Mouse (Mus musculus): ENCODE data around the gene Elovl6.

Elovl6 gene

DNA sequence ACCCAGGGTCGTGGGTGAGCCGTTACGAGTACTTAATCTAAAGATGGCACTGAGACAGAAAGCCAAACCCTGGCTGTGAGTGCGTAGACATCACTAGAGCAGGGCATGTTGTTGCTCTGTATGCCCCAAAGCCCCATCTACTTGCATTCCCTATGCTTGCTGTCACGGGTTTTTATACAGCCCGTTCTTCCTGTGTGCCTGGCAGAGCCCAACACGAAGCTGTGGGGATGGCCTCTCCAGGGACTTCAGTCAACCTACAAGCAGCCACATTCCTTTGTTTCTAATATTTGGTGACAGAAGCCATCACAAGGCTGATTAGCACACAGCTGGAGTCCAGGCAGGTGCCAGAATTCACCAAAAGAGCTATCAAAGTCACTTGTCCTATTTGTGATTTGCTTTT, 73.3 kb downstream of the Elovl6 start:
- DNase-seq (ENCODE audit: low spot score in 2 of 2): no peak

DNA sequence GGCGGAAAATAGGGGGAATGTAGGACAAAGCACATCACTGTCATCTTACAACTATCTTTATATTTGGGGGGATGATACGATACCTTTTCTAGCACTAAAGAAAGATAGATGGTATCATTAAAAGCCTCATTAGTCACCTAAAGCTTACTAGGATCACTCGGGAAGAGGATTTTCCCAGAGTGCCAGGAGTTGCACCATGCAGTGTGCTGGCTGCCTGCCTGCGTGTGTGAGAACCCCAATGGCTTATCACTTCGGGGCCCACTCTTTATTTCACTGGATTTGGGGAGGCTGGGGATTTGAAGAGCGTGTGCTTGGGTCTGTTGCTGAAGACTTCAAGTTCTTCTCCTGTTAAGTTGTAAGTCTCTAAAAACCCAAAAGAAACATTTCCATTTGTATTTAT, 73.8 kb downstream of the Elovl6 start:
- no peak for DNase-seq (ENCODE audit: low spot score in 2 of 2)

DNA sequence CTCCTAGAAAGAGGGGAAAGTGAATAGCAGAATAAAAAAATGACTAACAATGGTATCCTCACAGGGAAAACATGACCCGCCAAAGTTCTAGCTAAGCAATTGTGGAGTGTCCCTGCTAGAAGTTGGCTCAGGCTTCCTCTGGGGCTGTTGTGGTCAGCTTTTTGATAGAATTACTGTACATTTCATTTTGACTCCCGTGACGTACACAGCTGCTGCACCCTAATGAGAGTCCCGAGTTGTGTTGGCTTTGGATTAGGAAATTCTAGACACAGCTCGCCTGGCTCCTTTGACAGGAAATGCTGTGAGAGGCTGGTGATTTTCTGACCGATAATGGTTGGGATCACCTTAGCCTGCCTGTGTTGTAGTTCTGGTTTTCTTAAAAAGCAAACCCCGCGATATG, 79.5 kb downstream of the Elovl6 start:
- no peak for DNase-seq (ENCODE audit: low spot score in 2 of 2)

DNA sequence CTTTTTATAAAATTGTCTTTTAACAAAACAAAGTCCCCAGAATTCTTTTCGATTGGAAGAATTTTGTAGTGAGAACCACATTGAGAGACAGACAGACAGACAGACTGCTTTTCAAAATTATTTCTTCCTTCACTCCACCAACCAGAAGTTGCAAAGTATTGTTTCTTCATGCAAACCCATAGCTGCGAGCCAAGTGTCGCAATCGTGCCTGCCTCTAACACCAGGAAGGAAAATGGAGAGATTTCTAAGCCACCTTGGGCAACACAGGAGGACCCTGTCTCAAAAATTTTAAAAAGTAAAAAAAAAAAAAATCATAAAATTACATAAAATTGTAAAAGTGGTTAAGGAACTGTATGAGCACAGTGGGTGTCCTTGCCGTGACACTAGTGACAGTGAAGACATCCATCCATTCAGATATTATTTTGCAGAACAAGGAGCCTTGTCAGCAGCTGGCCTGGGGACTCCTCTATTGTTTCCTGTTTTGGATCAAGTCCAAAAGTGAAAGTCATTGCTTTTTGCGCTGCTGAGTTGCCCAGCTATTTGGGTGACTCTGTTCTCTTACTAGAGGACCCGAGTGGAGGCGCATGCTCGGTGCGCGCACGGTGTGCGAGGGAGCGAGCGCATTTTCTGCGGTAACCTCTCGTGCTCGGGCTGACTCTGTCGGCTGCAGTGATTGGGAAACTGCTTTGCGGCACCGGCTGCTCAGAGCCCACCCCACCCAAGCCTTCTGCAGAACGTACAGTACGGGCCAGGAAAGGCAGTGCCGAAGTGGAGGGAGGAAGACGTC, 80.3 kb downstream of the Elovl6 start:
- no peak for DNase-seq (ENCODE audit: low spot score in 2 of 2)

DNA sequence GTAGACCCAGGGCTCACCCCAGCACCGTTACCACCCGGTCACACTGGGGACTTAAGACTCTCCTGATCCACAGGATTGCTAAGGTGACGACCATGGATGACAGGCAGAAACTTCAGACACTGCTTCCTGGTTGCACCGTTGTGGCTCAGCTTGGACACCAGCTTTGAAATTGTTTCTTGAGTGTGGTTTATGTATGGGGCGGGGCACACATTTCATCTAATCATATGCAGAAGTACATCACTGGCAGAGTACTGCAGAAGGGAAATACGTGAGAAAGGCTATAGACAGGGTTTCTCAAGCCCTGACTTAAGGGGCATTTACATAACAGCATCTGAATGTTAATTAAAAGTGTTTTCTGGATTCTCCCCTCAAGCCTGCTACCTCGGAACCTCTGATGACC, 81.6 kb downstream of the Elovl6 start:
- no peak for DNase-seq (ENCODE audit: low spot score in 2 of 2)

DNA sequence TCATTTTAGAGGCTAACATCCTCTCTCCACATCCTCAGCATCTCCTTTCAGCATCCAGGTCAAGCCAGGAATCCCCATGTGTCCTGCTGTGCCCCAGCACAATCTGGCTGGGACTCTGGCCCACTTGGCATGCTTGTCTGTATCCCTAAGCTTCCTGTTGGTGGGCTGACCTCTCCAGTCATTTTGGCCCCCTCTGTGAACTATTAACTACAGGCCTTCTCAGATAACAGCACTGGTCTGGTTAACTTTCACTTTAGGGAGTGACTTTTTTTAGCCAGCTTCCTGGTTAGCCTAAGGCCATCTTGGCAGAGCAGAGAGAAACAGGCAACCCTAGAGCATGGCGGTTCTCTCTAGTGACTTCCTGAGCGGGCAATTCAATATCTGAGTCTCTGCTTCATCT, 82.1 kb downstream of the Elovl6 start:
- no peak for DNase-seq (ENCODE audit: low spot score in 2 of 2)

DNA sequence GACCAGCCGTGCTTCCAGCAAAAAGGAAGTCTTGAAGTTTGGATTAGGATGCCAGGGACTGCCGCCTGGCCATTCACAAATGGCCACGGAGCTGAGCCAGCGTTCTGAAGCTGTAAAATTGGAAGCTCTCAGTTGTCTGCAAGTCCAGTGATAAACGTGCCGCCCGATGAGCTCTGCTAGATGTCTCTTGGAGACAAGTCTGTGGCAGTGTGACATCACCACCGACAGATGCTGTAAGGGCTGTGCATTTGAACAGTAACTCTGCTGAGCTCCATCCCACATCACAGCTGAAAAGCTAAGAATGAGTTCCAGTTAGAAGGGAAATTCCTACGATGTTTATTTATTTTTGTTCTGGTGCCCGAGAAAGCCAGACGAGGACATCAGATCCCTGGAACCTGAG, 85.3 kb downstream of the Elovl6 start:
- DNase-seq (ENCODE audit: low spot score in 2 of 2): no peak

DNA sequence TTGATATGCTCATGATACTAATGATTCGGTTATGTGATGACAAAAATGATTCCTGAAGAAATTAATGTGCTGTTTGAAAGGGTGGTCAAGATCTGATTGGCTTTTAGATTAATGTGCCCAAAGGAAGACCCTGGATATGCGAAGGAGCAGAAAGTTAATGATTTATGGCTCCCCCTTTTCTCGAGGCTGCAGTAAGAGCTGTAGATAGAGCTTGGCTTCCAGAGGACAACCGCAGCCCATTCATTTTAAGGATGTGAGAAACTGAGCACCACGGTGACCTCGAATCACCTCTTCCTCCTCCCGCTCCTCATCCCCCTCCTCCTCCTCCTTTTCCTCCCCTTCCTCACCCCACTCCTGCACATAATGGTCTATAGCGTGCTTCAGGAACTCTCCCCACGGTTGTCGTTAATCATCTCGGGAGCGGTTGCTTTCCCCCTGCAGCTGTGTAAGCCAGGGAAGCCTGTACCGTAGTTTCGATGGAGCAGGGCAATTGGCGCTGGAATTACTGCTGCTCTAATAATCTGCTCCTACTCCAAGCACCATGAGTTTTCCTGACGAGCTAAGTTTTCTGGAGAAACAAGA, 87.1 kb downstream of the Elovl6 start:
- DNase-seq (ENCODE audit: low spot score in 2 of 2): no peak

DNA sequence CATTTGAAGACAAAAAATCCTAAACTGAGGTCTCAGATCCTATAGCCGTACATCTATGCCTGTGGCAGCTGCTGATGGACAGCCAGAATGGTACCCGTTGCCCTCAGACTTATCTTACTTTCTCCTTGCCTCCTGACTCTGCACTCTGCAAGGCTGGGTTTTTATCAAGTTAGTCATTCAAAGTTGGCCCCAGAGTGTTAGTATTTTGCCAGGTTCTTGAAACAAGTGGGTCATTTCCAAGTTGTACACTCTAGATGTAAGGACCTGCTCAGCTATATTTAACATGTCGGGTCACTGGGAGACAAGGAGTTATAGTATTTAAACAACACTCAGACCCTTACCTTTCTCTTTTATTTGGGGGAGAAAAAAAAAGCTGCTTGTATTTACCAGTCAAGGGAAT, 88.6 kb downstream of the Elovl6 start:
- no peak for DNase-seq (ENCODE audit: low spot score in 2 of 2)

DNA sequence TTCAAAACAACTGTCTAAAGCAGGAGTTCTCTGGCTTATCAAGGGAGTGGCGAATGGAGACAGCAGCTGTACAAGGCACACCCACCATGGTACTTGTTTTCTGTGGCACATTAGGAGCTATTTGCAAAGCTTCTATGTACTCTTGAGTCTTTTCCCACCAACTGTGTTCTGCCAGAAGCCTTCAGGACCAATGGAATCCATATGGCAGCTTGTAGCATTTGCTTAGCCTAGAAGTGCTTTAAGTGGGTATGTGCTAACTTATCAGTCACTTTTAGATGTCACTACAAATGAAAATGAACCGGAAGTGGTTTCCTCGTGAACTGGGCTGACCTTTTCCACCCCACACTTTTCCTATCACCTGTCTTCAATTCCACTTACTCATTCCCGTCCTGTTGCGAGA, 89.1 kb downstream of the Elovl6 start:
- no peak for DNase-seq (ENCODE audit: low spot score in 2 of 2)

DNA sequence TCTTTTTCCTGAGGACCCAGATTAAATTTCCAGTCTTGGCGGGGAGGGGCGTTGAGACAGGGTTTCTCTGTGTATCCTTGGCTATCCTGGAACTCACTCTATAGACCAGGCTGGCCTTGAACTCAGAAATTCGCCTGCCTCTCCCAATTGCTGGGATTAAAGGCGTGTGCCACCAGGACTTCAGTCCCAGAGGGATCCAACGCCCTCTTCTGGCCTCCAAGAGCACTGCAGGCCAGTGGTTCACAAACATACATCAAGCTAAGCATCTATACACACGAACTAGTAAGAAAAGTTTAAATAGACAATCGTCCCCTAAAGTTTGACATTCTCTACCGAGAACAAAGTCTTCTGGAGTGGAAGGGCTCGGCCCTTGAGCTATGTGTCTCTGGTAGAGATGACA, 90.0 kb downstream of the Elovl6 start:
- DNase-seq (ENCODE audit: low spot score in 2 of 2): no peak

DNA sequence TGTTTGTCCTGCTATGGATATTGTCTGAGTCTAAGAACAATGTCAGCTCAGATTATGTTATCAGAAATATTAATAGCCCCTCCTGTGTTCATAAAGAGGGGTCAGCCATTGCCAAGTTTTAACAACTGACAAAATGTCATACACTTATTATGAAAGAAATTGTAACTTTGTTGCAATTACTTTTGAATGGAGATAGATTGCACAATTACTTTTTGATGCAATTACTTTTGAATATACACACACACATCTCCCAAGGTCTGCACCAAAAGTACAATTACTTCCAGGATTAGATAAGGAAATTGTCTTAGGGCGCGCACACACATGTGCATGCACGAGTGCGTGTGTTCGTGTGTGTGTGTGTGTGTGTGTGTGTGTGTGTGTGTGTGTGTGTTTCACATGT, 90.5 kb downstream of the Elovl6 start:
- no peak for DNase-seq (ENCODE audit: low spot score in 2 of 2)

DNA sequence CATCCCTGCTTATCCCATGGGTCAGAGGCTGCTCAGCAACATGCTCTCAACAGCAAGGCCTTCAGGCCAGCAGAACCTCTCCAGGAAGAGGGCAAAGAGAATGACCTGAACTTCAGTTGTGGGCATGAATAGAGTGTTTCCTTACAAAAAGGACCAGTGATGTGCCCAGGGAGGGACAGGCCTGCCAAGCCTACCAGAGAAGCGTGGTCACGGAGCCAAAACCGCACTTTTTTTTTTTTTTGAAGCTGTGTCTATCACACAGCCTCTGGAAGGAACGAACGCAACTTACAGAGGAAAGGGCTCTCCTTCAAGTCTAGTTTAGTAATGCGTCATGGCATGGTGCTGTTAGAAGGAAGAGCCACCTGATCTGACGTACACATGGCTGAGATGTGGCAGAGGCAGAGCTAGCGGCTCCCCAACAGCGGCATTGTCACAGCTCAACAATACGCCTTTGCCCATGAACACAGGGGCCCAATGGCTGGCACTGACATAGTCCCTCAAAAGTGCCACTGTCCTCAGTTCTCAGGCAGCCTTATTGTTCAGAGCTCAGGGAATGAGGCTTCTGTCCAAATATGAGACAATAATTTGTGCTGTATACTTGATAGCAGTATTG, 92.1 kb downstream of the Elovl6 start:
- no peak for DNase-seq (ENCODE audit: low spot score in 2 of 2)

DNA sequence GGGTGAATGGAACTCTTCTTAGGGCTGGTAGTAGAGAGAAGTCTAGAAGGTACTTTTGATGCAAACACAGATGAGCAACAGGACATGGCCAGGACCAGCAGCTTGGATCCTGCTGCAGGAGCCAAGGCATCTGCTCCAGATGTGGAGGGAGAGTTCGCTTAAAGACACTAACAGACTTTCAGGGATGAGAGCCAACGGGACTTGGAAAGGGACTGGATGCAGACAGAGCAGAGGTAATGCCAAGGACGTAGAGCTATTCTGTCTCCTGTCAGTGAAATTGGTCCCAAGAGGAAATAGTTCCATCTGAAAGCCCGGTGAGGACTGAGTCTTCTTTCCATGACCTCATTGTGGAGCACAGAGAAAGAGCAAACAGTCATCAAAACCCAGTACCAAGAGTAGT, 95.1 kb downstream of the Elovl6 start:
- no peak for DNase-seq (ENCODE audit: low spot score in 2 of 2)

DNA sequence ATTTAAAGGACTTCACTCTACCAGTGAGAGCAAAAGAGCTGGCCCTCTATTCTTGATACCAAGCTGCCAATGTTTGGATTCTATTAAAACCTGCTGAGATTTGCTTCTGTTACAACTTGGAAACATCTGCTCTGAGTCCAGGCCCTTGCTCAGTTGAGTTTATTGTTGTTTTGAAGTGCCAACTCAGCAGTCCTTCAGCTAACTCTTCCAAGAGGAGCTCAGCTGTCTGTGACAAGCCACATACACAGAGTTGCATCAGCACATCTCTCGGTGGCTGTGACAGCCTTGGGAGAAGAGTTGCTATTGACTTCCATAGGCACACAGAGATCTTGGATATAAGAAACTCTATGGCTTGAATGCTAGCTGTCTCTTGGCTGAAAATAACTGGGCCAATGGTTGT, 98.9 kb downstream of the Elovl6 start:
- no peak for DNase-seq (ENCODE audit: low spot score in 2 of 2)

DNA sequence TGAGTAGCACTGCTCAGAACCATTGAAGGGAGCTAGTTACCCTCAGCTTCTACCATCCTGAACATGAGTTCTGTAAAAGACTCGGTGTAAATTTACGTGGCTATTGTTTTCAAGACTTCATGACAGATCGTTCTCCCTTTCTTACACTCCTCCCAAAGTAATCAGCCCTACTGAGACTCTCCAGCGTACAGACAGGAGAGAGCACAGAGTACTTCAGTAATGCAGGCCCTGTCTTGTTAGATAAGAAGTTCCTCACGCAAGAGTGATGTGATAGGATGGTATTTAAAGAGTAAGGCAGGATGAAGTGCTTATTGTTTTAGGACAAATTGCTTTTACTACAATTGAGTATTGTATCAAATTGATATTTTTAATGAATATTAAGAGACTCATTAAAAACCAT, 99.7 kb downstream of the Elovl6 start:
- DNase-seq (ENCODE audit: low spot score in 2 of 2): no peak

DNA sequence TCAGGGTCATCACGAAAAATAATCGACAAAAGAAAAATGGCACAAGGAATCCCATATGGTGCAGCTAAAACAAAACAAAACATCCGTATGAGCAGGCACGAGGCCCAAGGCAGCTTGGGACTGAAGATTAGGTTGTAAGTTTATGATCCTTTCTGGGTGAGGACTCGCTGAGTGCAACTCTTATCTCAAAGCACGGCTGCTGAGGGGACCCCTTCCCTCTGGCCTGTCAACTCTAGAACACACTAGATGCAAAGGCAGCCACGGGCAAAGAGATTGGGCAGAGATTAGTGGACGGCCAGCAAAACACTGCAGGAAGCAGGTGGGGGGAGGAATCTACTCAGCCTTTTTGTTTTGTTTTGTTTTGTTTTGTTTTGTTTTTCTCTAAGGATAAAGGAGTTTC, 101.4 kb downstream of the Elovl6 start:
- no peak for DNase-seq (ENCODE audit: low spot score in 2 of 2)

DNA sequence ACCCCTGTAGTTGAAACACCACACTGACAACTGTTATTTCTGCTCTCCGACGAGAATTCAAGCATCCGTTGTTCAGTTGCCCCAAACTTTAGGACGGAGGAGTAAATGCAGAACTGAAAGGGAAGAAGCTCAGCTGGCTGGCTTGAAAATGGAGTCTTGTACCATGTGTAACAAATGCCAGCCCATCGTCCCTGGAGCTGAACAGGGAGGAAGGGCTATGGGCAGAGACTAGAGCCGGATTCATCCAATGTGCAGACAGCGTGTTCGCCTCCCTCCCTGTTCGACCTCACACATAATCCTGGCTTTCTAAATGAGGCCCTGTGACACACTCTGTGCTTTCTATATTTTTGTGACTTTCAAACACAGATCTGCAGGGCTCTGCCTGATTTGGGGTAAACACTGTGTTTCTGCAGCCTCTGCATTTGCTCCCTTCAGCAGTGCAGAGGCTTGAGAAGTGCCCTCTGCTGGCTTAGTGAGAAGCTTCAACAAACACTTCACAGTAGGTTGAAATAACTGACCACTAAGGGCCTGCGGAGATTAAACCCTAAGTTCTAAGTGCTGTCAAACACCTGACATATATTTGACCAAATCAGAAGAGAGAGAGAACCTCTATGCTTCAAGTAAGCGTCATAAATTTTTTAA, 102.2 kb downstream of the Elovl6 start:
- peak in 1 of 2 experiments; percentile 6 for DNase-seq (ENCODE audit: low spot score in 2 of 2)

DNA sequence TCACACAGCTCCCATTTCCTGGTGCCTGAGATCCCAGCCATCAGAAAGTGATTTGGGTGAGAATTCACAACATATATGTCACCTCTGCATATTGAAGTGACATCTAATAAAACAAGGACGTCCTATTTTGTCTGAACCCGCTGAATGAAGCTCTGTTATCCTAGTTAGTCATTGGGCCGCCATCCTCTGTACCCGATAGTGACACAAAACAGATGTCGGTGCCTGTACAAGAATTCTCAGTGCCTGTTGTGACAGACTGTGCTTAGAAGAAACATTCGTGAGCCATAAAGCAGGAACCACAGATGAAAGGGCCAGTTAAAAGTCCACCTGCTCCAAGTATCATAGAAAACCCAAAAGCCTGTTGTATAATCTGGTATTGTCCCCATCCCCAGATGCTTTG, 105.3 kb downstream of the Elovl6 start:
- no peak for DNase-seq (ENCODE audit: low spot score in 2 of 2)

DNA sequence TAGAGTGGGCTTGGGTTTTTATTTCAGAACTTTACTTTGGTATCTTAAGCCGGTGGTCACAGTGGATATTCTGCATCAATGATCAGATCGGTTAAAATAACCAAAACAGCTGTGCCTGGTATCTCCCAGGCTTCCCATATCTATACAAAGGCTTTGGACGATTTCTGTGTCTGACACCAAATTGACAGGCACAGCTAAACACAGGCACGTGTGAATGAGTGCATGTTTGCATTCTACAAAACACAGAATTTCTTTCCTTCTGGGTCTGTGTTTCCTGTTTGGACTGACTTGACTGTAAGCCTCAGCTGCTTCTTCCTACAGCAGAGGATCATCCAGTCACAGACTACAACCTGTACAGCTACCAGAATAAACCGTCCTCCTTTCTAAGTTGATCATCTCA, 107.5 kb downstream of the Elovl6 start:
- no peak for DNase-seq (ENCODE audit: low spot score in 2 of 2)

DNA sequence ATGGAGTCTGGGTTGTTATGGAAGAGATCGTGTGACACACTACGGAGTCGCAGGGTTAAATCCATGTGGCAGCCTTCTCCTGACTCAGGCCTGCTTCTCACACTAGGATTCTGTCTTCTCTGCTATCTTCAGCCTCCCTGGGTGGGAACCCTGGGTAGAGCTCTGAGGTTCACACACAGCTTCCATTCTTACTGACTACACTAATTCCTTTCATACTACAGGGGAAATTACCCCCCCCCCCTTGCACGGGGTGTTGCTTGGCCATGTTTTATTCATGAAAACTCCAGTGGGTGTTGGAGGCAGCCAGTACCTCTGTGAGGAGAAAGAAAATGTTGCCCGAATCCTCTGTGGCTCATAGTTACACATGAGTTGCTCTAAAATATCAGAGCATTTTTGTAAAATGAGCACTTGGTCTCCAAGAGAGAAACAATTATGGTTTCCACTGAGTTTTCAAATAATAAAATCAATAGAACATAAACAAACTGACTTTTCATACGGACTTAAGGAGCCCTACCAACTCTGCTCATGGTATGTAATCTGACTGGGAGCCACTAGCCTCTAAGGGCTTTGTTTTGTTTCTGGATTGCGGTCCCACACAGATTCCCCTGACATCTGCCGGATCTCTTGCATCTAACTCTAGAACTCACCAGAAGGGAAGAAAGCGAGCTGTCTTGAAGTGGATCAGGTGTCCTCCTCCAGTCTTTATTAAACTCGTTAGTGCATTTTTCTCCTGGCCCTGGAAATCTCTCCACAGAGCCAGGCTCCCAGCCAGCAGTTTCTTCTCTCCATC, 108.3 kb downstream of the Elovl6 start:
- DNase-seq (ENCODE audit: low spot score in 2 of 2): no peak

DNA sequence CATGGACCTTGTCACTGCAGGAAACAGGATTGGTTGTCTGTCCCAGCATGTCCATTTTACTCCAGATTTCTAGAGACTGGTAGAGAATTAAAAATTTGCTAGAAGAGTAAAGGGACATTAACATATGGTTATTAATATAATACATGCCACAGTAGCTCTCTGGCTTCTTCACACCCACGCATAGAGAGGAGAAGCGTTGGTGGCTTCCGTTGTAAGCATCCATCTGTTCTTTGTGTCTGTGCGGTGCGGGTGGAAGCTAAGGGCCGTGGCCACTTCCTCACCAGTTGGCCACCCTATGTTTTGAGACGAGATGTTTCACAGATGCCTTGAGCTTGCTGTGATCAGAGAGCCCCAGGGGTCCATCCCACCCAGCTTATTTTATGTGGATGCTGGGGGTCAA, 109.5 kb downstream of the Elovl6 start:
- no peak for DNase-seq (ENCODE audit: low spot score in 2 of 2)
